Mouse (Mus musculus): ENCODE measurements around the gene Galnt9. TPM values are rescaled to one million over a fixed set of nuclear protein-coding genes. Genes with fewer than 3 reads are reported as not detected.

Galnt9 gene
- polyA plus RNA-seq, 1 experiment = 0.11 TPM

GRCm38 (mm10) chr5:110503361-110503760 lies 40.8 kb upstream of the Galnt9 start:
- Histone ChIP-seq H3K36me3 (ENCODE audit: control insufficient read depth, insufficient read depth) (no peaks in the 10 kb centered on the region), H3K79me2 (ENCODE audit: control insufficient read depth, insufficient read depth) (no peaks in the 10 kb centered on the region), H3K4me2 (ENCODE audit: low read depth) (no peak overlapping the region), H3K27me3 (ENCODE audit: control insufficient read depth, insufficient read depth, insufficient read length) (peaks cover 31% of the 10 kb centered on the region), H3K4me3 (no peak overlapping the region), H3ac (ENCODE audit: control insufficient read depth, insufficient read length) (no peak overlapping the region)
- TF ChIP-seq TCF12 (IDR thresholded peaks at IDR 0.05; ENCODE audit: insufficient read depth, poor library complexity, severe bottlenecking) (no peak), CEBPB (IDR thresholded peaks at IDR 0.05; ENCODE audit: insufficient read depth, poor library complexity, severe bottlenecking) (no peak), E2F4 (IDR thresholded peaks at IDR 0.05; ENCODE audit: insufficient read depth) (no peak), REST (IDR thresholded peaks at IDR 0.05; ENCODE audit: insufficient read depth, insufficient read length) (no peak), MAX (IDR thresholded peaks at IDR 0.05; ENCODE audit: low read depth) (no peak), MYOG (IDR thresholded peaks at IDR 0.05; ENCODE audit: control insufficient read depth in 1 of 3, insufficient read depth in 1 of 3, insufficient read length in 2 of 3, low read depth in 2 of 3) (no peak), USF1 (IDR thresholded peaks at IDR 0.05; ENCODE audit: low read depth) (no peak), SRF (IDR thresholded peaks at IDR 0.05; ENCODE audit: control insufficient read depth, insufficient read length, low read depth) (no peak), POLR2A (IDR thresholded peaks at IDR 0.05; ENCODE audit: insufficient read length, low read depth) (no peak), POLR2AphosphoS2 (IDR thresholded peaks at IDR 0.05; ENCODE audit: insufficient read length, low read depth) (no peak), TCF3 (IDR thresholded peaks at IDR 0.05; ENCODE audit: insufficient read length, low read depth) (no peak), MYOD1 (IDR thresholded peaks at IDR 0.05; ENCODE audit: control insufficient read depth in 1 of 3, insufficient read length in 2 of 3, low read depth in 2 of 3) (no peak)

- H3K27me3 ChIP-seq (ENCODE audit: control insufficient read depth, insufficient read depth, insufficient read length) = peaks cover 25% of the 10 kb centered on the region
- H3ac ChIP-seq (ENCODE audit: control insufficient read depth, insufficient read length) = no peak overlapping the region
- no peaks in the 10 kb centered on the region for H3K36me3 ChIP-seq (ENCODE audit: control insufficient read depth, insufficient read depth)
- no peaks in the 10 kb centered on the region for H3K79me2 ChIP-seq (ENCODE audit: control insufficient read depth, insufficient read depth)
- no peak overlapping the region for H3K4me2 ChIP-seq (ENCODE audit: low read depth)
- TF ChIP-seq REST (IDR thresholded peaks at IDR 0.05; ENCODE audit: insufficient read depth, insufficient read length) (no peak), MYOG (IDR thresholded peaks at IDR 0.05; ENCODE audit: control insufficient read depth in 1 of 3, insufficient read depth in 1 of 3, insufficient read length in 2 of 3, low read depth in 2 of 3) (no peak)
- no peak overlapping the region for H3K4me3 ChIP-seq
Observed at GRCm38 (mm10) chr5:110505611-110506294, 38.4 kb upstream of the Galnt9 start.

GRCm38 (mm10) chr5:110506295-110506616 lies 37.9 kb upstream of the Galnt9 start:
- no peak overlapping the region for H3K4me3 ChIP-seq
- H3K36me3 ChIP-seq (ENCODE audit: control insufficient read depth, insufficient read depth) = no peaks in the 10 kb centered on the region
- peaks cover 20% of the 10 kb centered on the region for H3K27me3 ChIP-seq (ENCODE audit: control insufficient read depth, insufficient read depth, insufficient read length)
- H3ac ChIP-seq (ENCODE audit: control insufficient read depth, insufficient read length) = no peak overlapping the region
- no peaks in the 10 kb centered on the region for H3K79me2 ChIP-seq (ENCODE audit: control insufficient read depth, insufficient read depth)
- TF ChIP-seq USF1 (IDR thresholded peaks at IDR 0.05; ENCODE audit: low read depth) (no peak), POLR2AphosphoS2 (IDR thresholded peaks at IDR 0.05; ENCODE audit: insufficient read length, low read depth) (no peak), MAX (IDR thresholded peaks at IDR 0.05; ENCODE audit: low read depth) (no peak)
- no peak overlapping the region for H3K4me2 ChIP-seq (ENCODE audit: low read depth)

GRCm38 (mm10) chr5:110506856-110507255 lies 37.3 kb upstream of the Galnt9 start:
- H3K4me2 ChIP-seq (ENCODE audit: low read depth) = no peak overlapping the region
- H3K27me3 ChIP-seq (ENCODE audit: control insufficient read depth, insufficient read depth, insufficient read length) = peaks cover 16% of the 10 kb centered on the region
- H3K79me2 ChIP-seq (ENCODE audit: control insufficient read depth, insufficient read depth) = no peaks in the 10 kb centered on the region
- H3K4me3 ChIP-seq = no peak overlapping the region
- H3K36me3 ChIP-seq (ENCODE audit: control insufficient read depth, insufficient read depth) = no peaks in the 10 kb centered on the region
- TF ChIP-seq SRF (IDR thresholded peaks at IDR 0.05; ENCODE audit: control insufficient read depth, insufficient read length, low read depth) = no peak
- TF ChIP-seq MYOD1 (IDR thresholded peaks at IDR 0.05; ENCODE audit: control insufficient read depth in 1 of 3, insufficient read length in 2 of 3, low read depth in 2 of 3) = no peak
- no peak for TF ChIP-seq CEBPB (IDR thresholded peaks at IDR 0.05; ENCODE audit: insufficient read depth, poor library complexity, severe bottlenecking)
- no peak for TF ChIP-seq TCF12 (IDR thresholded peaks at IDR 0.05; ENCODE audit: insufficient read depth, poor library complexity, severe bottlenecking)
- no peak for TF ChIP-seq MAX (IDR thresholded peaks at IDR 0.05; ENCODE audit: low read depth)
- no peak for TF ChIP-seq TCF3 (IDR thresholded peaks at IDR 0.05; ENCODE audit: insufficient read length, low read depth)
- no peak overlapping the region for H3ac ChIP-seq (ENCODE audit: control insufficient read depth, insufficient read length)

GRCm38 (mm10) chr5:110507943-110508342 lies 36.2 kb upstream of the Galnt9 start:
- H3ac ChIP-seq (ENCODE audit: control insufficient read depth, insufficient read length) = no peak overlapping the region
- no peak overlapping the region for H3K4me3 ChIP-seq

More at GRCm38 (mm10) chr5:110507943-110508342, 36.2 kb upstream of the Galnt9 start:
- peaks cover 16% of the 10 kb centered on the region for H3K27me3 ChIP-seq (ENCODE audit: control insufficient read depth, insufficient read depth, insufficient read length)
- no peaks in the 10 kb centered on the region for H3K79me2 ChIP-seq (ENCODE audit: control insufficient read depth, insufficient read depth)
- H3K36me3 ChIP-seq (ENCODE audit: control insufficient read depth, insufficient read depth) = no peaks in the 10 kb centered on the region
- no peak for TF ChIP-seq CEBPB (IDR thresholded peaks at IDR 0.05; ENCODE audit: insufficient read depth, poor library complexity, severe bottlenecking)
- no peak for TF ChIP-seq MYOD1 (IDR thresholded peaks at IDR 0.05; ENCODE audit: control insufficient read depth in 1 of 3, insufficient read length in 2 of 3, low read depth in 2 of 3)
- TF ChIP-seq MAX (IDR thresholded peaks at IDR 0.05; ENCODE audit: low read depth) = no peak
- no peak for TF ChIP-seq SRF (IDR thresholded peaks at IDR 0.05; ENCODE audit: control insufficient read depth, insufficient read length, low read depth)
- no peak for TF ChIP-seq POLR2AphosphoS2 (IDR thresholded peaks at IDR 0.05; ENCODE audit: insufficient read length, low read depth)
- no peak for TF ChIP-seq TCF12 (IDR thresholded peaks at IDR 0.05; ENCODE audit: insufficient read depth, poor library complexity, severe bottlenecking)
- TF ChIP-seq E2F4 (IDR thresholded peaks at IDR 0.05; ENCODE audit: insufficient read depth) = no peak
- TF ChIP-seq POLR2A (IDR thresholded peaks at IDR 0.05; ENCODE audit: insufficient read length, low read depth) = no peak
- TF ChIP-seq REST (IDR thresholded peaks at IDR 0.05; ENCODE audit: insufficient read depth, insufficient read length) = no peak
- no peak for TF ChIP-seq TCF3 (IDR thresholded peaks at IDR 0.05; ENCODE audit: insufficient read length, low read depth)
- TF ChIP-seq USF1 (IDR thresholded peaks at IDR 0.05; ENCODE audit: low read depth) = no peak
- TF ChIP-seq MYOG (IDR thresholded peaks at IDR 0.05; ENCODE audit: control insufficient read depth in 1 of 3, insufficient read depth in 1 of 3, insufficient read length in 2 of 3, low read depth in 2 of 3) = no peak
- H3K4me2 ChIP-seq (ENCODE audit: low read depth) = no peak overlapping the region

Measured in myocyte (in vitro differentiated cells).